Mouse (Mus musculus) intestine, embryonic 16.5 days (tissue): ENCODE measurements at regions not wholly inside any gene's neighbourhood (a gene's known extent, or its start where the extent isn't known, plus 50 kb on each side); places are given as distances from the start of the nearest gene placed in this dataset.
A peak's percentile ranks its signal among the peaks of the same experiment; 100 is the strongest.

Experiments used
- ATAC-seq: fragments of 200-750 bp; cut with Nextera tagmentation; 2 replicates; pipeline ENCODE4 v1.8.0; 2017; ENCODE audit warnings: moderate TSS enrichment, moderate library complexity
- H3K27ac ChIP-seq: fragments of 300-500 bp; sonication (generic); 2 replicates; pipeline ENCODE4 v1.5.1; 2014; ENCODE audit warnings: mild to moderate bottlenecking, low read length
- H3K27me3 ChIP-seq: fragments of 300-500 bp; sonication (generic); replicated peaks from 2 replicates; pipeline ENCODE4 v1.6.1; 2014; ENCODE audit warnings: low read length, control low read depth, mixed read lengths; ENCODE audit not compliant: control insufficient read depth, insufficient read depth
- H3K36me3 ChIP-seq: fragments of 300-500 bp; sonication (generic); 2 replicates; pipeline ENCODE4 v1.6.1; 2014; ENCODE audit warnings: low read length, control low read depth; ENCODE audit not compliant: control insufficient read depth, insufficient read depth
- H3K4me1 ChIP-seq: fragments of 300-500 bp; sonication (generic); 2 replicates; pipeline ENCODE4 v1.6.1; 2014; ENCODE audit warnings: low read length, control low read depth, mixed read lengths; ENCODE audit not compliant: control insufficient read depth, insufficient read depth
- H3K4me2 ChIP-seq: fragments of 300-500 bp; sonication (generic); 2 replicates; pipeline ENCODE4 v1.6.1; 2014; ENCODE audit warnings: low read depth, low read length, control low read depth
- H3K4me3 ChIP-seq: fragments of 300-500 bp; sonication (generic); 2 replicates; pipeline ENCODE4 v1.5.1; 2014; ENCODE audit warnings: mild to moderate bottlenecking, low read length
- H3K9ac ChIP-seq: fragments of 300-500 bp; sonication (generic); 2 replicates; pipeline ENCODE4 v1.6.1; 2014; ENCODE audit warnings: low read depth, low read length
- H3K9me3 ChIP-seq: fragments of 300-500 bp; sonication (generic); 2 replicates; pipeline ENCODE4 v1.6.1; 2016; ENCODE audit warnings: low read length, control low read depth; ENCODE audit not compliant: control insufficient read depth
- WGBS: fragments of 180-500 bp; shearing (Covaris S2); extraction: QIAGEN DNeasy Blood & Tissue Kit; methylation state at CpG from one replicate; pipeline ENCODE4 v1.1.7; 2014; 5-methylcytosine and 5-hydroxymethylcytosine counted together

DNA sequence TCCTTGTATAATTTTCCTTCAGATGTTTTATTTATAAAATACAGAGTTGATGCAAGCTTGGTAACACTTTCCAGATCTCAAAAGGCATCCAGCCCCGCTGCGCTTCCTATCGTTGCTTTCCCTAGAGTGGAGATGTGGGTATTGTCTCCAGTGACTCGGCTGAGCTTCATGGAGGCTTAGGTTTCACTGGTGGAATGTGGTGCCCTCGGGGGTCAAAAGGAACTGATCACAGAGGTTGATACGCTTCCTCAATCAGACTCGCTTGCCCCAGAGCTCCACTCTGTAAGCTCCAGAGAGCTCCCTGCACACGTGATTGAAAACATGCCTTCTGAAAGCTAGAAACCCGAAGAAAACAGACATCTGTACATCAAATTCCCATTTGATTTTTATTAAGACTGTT, 224.9 kb upstream of the Tmem72 start:
- Histone ChIP-seq H3K4me2 (no peak overlapping the region), H3K4me1 (no peaks in the 10 kb centered on the region; the same call in 1 of the 2 replicates), H3K9ac (no peak overlapping the region), H3K36me3 (no peaks in the 10 kb centered on the region), H3K9me3 (no peaks in the 10 kb centered on the region), H3K27me3 (no peaks in the 10 kb centered on the region), H3K4me3 (no peak overlapping the region), H3K27ac (no peak overlapping the region)
- no peak for ATAC-seq
- 74% methylated on average over 9 of the region's 9 CpGs for WGBS

DNA sequence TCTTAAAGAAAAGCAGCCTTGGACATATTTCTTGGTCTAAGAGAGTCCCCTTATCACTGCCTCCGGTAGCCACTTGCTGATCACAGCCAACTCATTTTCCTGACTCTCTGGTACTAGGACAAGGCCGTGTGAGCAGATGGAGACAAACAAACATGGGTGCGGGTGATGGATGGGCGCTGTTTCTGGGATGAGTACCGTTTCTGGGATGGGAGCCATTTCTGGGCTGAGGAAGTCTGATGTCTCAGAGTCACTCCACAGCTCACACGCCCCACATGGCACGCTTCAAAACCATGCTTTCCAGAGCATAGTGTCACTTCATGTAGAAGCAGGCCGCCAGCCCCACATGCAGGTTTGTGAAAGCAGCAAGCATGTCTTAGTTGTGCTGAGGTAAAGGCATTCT, 225.6 kb upstream of the Cxcl12 start:
- Histone ChIP-seq H3K9ac (no peak overlapping the region), H3K4me3 (no peak overlapping the region), H3K9me3 (no peaks in the 10 kb centered on the region), H3K4me2 (no peak overlapping the region), H3K36me3 (no peaks in the 10 kb centered on the region), H3K4me1 (no peaks in the 10 kb centered on the region; the same call in 1 of the 2 replicates), H3K27ac (no peak overlapping the region), H3K27me3 (no peaks in the 10 kb centered on the region)
- 73% methylated on average over 8 of the region's 8 CpGs for WGBS
- no peak for ATAC-seq

DNA sequence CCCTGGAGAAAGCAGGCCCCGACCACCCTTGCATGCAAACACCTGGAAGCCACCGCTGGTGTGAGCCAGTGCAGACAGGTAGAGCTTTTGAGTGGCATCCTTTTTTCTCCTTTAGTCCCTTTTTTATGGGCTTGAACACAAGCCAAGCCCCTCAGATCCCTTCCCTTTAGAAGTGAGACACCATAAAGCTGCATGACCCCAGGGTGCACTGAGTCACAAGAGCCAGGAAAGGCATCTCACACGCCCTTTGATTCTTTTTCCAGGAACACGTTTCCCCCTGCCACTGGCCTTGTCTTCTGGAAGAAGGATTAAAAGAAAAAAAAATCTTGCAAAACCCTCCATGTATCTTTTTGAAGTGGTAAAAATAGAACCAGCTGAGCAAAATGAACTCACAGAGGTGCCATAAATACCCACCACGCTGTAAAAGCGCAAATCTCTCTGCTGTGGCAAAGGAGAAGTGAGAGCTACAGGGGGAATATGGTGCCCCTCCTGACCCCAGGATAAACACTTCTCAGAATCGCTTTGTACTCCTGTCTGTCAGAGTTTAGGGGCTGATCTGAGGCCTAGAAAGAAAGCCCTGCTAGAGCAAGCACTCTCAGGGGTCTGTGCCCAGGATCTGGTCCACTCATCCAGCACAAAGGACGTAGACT, 222.1 kb upstream of the Cxcl12 start:
- Histone ChIP-seq H3K4me2 (no peak overlapping the region), H3K36me3 (no peaks in the 10 kb centered on the region), H3K27ac (no peak overlapping the region), H3K9ac (no peak overlapping the region), H3K27me3 (no peaks in the 10 kb centered on the region), H3K4me3 (no peak overlapping the region), H3K9me3 (no peaks in the 10 kb centered on the region), H3K4me1 (no peaks in the 10 kb centered on the region; the same call in 1 of the 2 replicates)
- WGBS: 37% methylated on average over 8 of the region's 8 CpGs
- ATAC-seq: no peak

DNA sequence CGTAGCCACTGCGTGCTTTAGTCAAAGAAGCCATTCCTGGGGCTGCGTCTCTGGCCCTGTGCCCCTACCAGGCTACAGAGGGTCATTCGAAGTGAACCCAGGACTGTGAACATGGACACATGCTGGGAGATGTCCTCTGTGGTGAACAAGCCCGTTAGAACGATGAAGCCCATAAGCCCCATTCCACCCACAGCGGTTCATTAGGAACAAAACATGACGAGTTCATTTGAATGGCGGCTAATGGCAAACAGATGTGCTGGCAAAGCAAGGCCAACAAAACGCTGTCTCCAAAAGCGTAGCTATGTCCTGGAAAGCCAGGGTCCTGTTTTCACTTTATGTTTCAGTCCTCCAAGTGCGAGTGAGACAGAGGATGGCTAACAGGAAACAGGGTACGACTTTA, 208.7 kb upstream of the Cxcl12 start:
- Histone ChIP-seq H3K36me3 (no peaks in the 10 kb centered on the region), H3K9ac (no peak overlapping the region), H3K4me2 (no peak overlapping the region), H3K27me3 (no peaks in the 10 kb centered on the region), H3K27ac (no peak overlapping the region), H3K4me3 (no peak overlapping the region), H3K9me3 (no peaks in the 10 kb centered on the region), H3K4me1 (no peaks in the 10 kb centered on the region)
- ATAC-seq: no peak
- WGBS: 87% methylated on average over 13 of the region's 13 CpGs

DNA sequence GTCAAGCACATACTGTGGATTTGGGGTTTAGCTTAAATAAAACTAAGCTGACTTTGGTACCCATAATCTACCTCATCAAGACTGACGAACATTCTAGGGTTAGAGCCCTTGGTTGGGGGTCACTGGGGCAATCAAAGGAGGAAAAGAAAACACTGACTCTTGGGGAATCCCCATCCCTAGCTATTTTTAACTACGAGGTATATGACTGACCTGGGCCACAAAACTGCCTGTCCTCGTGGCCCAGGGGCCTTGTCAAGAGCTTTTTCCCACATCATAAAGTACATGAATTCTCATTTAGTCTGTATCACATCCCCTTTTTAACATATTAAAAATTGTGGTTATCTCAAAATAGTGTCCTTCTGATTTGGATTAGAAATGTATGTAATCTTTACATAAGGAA, 207.7 kb upstream of the Cxcl12 start:
- no peak overlapping the region for H3K9ac ChIP-seq
- 55% methylated on average over 3 of the region's 3 CpGs for WGBS
- ATAC-seq: no peak
- H3K27ac ChIP-seq: no peak overlapping the region
- no peak overlapping the region for H3K4me2 ChIP-seq
- H3K4me1 ChIP-seq: no peaks in the 10 kb centered on the region
- no peaks in the 10 kb centered on the region for H3K27me3 ChIP-seq
- no peaks in the 10 kb centered on the region for H3K36me3 ChIP-seq
- H3K9me3 ChIP-seq: no peaks in the 10 kb centered on the region
- H3K4me3 ChIP-seq: no peak overlapping the region

DNA sequence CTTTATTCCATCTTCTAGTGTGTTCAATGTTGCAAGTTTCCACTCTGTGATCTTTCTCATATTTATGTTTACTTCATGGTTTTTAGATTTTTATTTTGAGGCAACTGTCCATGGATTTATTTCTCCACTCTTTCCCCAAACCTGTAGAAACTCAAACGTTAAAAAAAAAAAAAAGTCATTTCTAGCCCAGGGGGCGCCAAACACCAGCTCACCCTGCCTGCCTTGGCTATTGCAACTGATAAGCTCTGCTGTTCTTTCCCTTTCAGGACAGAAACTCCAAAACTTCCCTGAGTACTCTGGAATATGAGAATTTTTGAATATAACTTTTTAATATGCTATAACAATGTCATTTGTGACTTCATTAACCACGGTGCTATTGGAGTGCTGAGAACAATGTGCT, 201.9 kb upstream of the Cxcl12 start:
- no peaks in the 10 kb centered on the region for H3K36me3 ChIP-seq
- 30% methylated on average over 3 of the region's 3 CpGs for WGBS
- H3K4me2 ChIP-seq: no peak overlapping the region
- H3K27me3 ChIP-seq: no peaks in the 10 kb centered on the region
- H3K27ac ChIP-seq: no peak overlapping the region
- H3K4me1 ChIP-seq: no peaks in the 10 kb centered on the region
- no peak overlapping the region for H3K9ac ChIP-seq
- no peaks in the 10 kb centered on the region for H3K9me3 ChIP-seq
- no peak for ATAC-seq
- no peak overlapping the region for H3K4me3 ChIP-seq

DNA sequence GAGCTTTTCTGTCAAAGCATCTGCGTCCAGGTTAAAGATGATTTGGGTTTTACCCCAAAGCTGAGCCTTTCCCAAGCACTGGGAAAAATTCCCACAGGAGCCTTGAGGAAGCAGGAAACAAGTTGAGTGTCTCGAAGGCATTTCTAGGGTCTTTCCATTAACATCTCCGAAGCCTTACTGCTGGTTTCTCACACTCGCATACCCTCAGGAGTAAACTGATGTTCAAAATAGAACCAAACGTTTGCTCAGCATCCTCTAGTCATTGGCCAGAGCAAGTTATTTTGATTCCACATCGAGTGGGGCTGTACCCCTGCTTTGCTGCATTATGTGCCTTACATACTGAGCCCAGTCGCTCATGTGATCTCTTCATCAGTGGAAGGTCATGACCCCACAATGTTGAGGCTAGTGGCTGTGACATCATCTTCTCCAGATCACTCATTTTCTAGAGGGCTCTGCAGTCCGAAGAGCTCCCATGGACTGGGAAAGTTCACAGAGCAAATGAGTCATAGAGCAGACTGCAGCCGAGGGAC, 198.9 kb upstream of the Cxcl12 start:
- Histone ChIP-seq H3K27me3 (no peaks in the 10 kb centered on the region), H3K9ac (no peak overlapping the region), H3K4me3 (no peak overlapping the region), H3K9me3 (no peaks in the 10 kb centered on the region), H3K27ac (no peak overlapping the region), H3K4me1 (no peaks in the 10 kb centered on the region), H3K36me3 (no peaks in the 10 kb centered on the region), H3K4me2 (no peak overlapping the region)
- WGBS: 57% methylated on average over 9 of the region's 9 CpGs
- ATAC-seq: no peak

DNA sequence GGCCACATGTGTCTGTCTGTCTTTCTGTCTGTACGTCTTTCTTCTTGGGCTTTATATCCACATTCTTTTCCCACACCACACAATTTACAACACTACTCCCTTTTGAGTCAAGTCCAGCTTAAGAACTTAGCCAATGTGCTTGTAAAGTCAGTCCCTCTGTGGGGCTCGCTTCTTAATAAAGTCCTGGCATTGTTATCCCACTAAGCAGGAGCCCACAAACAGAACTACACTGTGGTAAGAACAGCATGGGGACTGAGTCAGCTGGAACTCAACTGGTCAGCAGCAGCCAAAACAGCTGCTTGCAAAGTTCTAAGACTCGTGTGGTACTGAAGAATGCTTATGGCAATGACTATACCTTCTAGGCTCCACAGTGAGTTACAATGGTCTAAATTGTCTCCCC, 193.5 kb upstream of the Cxcl12 start:
- no peaks in the 10 kb centered on the region for H3K36me3 ChIP-seq
- H3K4me2 ChIP-seq: no peak overlapping the region
- H3K27me3 ChIP-seq: no peaks in the 10 kb centered on the region
- no peak overlapping the region for H3K9ac ChIP-seq
- H3K4me3 ChIP-seq: no peak overlapping the region
- 90% methylated on average over 3 of the region's 3 CpGs for WGBS
- H3K4me1 ChIP-seq: no peaks in the 10 kb centered on the region
- H3K27ac ChIP-seq: no peak overlapping the region
- H3K9me3 ChIP-seq: no peaks in the 10 kb centered on the region
- no peak for ATAC-seq

DNA sequence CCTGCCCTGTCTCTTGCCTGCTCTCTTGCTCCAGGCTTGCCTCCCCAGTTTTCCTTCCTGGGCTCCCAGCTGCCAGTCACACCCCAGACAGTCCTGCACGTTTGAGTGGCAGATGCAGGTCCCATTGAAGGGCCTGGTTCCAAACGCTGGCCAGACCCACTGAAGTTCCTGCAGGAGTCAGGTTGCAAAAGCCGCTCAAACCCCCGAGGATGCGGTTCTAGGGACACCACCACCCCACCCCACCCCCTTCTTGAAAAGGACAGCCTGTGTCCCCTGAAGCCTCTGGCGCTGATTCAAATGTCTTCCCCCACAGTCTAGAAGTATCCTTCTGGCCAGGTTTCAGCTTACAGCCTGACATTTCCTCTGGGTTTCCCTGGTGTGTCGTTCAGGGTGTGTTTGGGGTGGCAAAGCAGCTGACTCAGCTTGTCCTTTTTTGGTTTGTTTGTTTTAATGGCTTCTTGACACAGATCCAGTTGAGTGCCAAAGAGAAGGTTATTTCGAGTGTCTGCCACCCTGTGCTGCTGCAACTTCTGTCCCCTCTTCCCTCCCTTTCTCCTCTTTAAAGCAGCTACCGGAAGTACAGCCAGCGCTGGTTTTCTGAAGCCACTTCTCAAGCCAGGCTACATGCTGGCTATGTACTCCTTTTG, 187.9 kb upstream of the Cxcl12 start:
- no peaks in the 10 kb centered on the region for H3K9me3 ChIP-seq
- peak overlapping the region; percentile 39; the same call in 1 of the 2 replicates for H3K27ac ChIP-seq
- H3K27me3 ChIP-seq: no peaks in the 10 kb centered on the region
- no peaks in the 10 kb centered on the region for H3K36me3 ChIP-seq
- 0 out of 2 replicates have a peak overlapping the region, but pooled peaks have one; percentile 6 for H3K4me2 ChIP-seq
- no peak overlapping the region for H3K9ac ChIP-seq
- 19% methylated on average over 10 of the region's 10 CpGs for WGBS
- H3K4me3 ChIP-seq: no peak overlapping the region
- ATAC-seq: no peak
- H3K4me1 ChIP-seq: peaks cover 9% of the 10 kb centered on the region; the same call in 1 of the 2 replicates
